Mouse (Mus musculus): ENCODE measurements around the gene Szrd1.

The Szrd1 gene

GRCm38 (mm10) chr4:141139116-141139970, at the start of gene Szrd1:
Gene Szrd1, minus strand, starts transcription at chr4:141139775.
- peak; percentile 99 for DNase-seq (ENCODE audit: low spot score)

- DNase-seq (ENCODE audit: low spot score) = no peak
Observed at GRCm38 (mm10) chr4:141186923-141187836, 47.6 kb upstream of the Szrd1 start.

GRCm38 (mm10) chr4:141184426-141184825, 44.9 kb upstream of the Szrd1 start:
- no peak for DNase-seq (ENCODE audit: low spot score)

GRCm38 (mm10) chr4:141183932-141184331, 44.4 kb upstream of the Szrd1 start:
- DNase-seq (ENCODE audit: low spot score) = no peak

DNA sequence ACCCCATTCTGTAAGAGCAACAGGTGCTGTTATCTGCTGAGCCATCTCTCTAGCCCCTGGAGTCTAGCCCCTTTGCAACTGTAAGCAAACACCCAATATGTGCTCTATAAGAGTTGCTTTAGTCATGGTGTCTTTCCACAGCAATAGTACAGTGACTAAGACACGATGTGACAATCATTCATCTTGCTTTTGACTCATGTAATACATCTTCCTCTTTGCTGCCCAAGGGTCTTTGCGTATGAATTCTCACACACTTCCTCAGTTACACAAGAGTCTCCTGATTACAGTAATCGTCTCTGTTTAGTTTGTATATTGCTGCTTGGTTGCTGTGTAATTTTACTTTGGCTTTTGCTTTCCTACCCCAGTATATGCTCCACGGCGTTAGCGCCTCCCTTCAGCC, 42.4 kb upstream of the Szrd1 start:
- no peak for DNase-seq (ENCODE audit: low spot score)

DNA sequence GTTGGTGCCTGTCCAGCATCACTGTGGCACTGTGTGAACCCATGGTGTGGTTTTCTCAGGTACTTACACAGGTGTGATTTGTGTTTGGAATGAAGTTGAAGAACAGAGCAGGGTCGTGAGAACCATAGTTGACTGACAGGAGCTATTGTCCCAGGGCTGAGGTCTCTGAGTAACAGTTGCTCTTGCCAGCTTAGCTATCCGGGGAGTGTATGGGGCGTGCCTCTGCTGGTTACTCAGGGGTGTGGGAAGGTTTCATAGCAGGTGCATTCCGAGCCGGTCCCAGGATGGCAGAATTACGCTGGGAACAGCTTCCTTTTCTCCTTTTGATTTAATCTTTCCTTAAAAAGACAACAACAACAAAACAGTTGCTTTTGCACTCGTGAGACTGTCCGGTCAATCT, 41.3 kb upstream of the Szrd1 start:
- no peak for DNase-seq (ENCODE audit: low spot score)

DNA sequence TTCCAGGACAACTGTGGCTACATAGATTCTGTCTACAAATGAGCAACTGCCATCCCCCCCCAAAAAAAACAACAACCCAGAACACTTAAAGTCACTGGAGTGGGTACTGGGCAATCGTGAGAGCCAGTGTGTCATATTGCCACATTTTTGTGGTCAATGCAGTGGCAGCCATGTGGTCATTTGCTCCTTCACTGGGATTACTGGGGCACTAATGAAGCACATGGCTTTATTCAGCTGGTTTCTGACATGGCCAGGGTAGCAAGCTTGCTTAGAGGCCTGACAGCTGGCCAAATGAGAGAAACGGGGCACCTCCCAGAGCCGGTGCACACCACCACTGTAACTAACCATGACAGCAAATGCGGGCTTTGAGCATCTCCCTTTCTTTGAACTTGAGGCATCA, 38.9 kb upstream of the Szrd1 start:
- DNase-seq (ENCODE audit: low spot score) = no peak

DNA sequence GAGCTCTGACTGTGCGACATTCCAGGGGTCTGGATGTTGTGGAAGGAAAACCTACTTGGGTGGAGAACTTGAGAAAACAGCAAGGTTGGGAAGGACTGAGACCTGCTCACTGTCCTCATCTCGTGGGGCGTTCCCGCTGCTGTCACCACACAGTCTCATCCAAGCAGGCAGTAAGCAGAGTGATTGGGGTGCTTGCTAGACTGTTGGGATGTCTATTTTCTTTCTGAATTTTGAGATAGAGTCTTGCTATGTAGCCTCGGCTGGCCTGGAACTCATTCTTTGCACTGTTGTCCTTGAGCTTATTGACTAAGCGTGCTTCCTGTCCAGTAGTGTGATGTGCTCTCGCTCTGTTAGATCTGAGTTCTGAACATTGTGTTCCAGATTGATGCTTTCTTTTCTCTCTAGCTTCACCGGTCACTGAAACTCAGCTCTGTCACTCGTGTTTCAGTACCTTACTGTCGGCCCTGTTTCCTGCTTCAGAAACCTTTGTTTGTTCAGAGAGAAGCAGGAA, 36.8 kb upstream of the Szrd1 start:
- DNase-seq (ENCODE audit: low spot score) = no peak

GRCm38 (mm10) chr4:141175783-141176182, 36.2 kb upstream of the Szrd1 start:
- no peak for DNase-seq (ENCODE audit: low spot score)

DNA sequence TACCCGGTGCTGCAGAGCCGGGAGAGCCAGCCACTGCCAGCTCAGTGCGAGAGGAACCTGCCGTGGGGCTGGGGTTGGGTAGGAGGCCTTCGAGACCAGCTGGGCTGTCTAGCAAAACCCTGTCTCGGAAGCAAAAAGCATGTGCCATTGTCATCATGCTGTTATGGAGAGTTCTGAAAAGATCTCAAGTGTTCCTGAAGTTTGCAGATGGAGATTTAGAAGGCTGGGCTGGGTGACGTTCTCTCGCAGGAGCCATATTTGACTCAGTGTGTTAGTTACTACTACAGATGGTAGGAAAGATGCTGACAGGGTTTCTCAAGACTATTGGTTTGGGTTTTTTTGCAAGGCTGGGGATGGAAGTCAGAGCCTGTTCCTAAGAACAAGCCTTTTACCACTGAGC, 32.5 kb upstream of the Szrd1 start:
- no peak for DNase-seq (ENCODE audit: low spot score)

DNA sequence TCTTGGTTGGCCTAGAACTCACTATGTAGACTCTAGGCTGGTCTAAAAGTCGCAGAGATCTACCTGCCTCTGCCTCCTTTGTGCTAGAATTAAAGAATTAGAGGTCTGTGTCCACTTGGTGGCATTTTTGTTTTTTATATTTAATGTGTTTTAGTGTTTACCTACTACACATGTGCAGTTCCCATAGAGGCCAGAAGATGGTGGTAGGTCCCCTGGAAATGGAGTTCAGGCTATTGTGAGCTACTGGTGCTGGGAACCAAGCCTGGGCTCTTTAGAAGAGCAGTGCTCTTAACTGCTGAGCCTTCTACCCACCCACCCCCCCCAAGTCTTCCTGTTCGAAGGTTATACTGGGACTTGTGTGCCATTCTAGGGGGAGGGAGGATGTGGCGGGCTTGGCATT, 27.6 kb upstream of the Szrd1 start:
- no peak for DNase-seq (ENCODE audit: low spot score)

GRCm38 (mm10) chr4:141165744-141166292, 26.2 kb upstream of the Szrd1 start:
- DNase-seq (ENCODE audit: low spot score) = no peak

GRCm38 (mm10) chr4:141163729-141164128, 24.2 kb upstream of the Szrd1 start:
- no peak for DNase-seq (ENCODE audit: low spot score)

DNA sequence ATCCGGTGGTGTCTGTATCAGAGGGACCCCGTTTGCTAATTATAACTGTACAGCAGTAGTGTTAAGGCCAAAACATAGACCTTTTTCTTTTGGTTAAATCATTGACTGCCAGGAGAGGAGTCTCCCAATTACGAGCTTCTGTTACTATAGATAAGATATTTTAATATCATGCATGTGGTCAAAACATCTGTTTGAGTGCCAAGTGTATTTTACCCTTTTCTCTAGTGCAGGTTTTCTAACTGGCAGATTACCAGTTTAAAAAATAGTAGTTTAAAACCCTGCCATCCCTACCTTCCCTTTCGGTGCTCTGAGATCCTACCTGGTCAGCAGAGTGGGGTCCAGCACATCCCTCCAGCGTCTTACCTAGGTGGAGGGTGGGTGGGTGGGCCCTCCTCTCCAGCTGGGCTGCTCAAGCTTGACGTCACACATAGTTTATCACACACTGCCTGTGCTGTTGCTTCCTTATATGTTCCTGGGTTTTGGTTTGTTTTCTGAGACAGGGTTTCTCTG, 22.2 kb upstream of the Szrd1 start:
- DNase-seq (ENCODE audit: low spot score) = no peak

DNA sequence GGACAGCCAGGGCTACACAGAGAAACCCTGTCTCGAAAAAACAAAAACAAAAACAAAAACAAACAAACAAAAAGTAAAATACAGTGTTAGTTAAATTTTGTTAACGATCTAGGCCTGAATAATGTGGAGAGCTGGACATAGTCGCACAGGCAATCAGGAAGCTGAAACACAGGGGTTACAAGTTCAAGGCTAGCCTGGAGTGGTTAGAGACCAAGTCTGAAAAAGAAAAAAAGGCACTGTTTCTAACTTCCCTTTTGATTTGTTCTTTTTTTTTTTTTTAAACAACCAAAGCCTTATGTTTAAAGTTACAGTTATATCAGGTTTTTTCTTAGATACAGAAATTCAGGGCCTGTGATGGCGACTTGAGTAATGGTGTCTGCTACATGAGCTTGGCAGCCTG, 20.6 kb upstream of the Szrd1 start:
- no peak for DNase-seq (ENCODE audit: low spot score)

GRCm38 (mm10) chr4:141159666-141160065, 20.1 kb upstream of the Szrd1 start:
- no peak for DNase-seq (ENCODE audit: low spot score)

DNA sequence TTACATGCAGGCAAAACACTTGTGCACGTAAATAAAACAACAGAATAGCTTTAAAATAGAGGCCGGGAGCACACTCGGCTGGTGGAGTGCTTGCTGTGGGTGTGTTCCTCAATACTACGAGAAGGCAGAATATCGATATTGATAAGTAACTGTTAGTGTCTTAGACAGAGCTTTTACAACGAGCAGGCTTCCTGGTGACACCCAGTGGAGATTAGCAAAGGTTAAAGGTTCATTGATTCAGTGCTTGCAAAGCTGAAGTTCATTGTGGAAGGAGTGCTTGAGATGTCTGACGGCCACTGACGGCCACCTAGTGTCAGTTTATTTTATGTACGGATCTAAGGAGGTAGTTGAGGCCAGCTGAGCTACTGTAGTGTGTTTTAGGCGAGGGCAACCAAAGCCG, 19.5 kb upstream of the Szrd1 start:
- no peak for DNase-seq (ENCODE audit: low spot score)

DNA sequence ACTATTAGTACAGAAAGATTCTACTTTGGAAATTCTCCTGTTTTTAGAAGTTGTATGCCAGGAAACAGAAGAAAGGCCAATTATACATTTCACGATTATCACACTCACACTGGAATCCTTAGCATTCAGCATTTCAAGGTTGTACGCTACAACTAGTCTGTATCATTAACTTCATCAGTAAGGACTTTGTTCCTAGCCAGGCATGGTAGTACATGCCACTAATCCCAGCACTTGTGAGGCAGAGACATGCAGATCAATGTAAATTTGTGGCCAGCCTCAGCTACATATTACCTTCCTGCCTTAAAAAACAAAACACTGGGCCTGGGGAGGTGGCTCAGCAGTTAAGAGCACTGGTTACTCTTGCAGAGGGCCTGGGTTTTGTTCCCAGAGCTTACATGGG, 19.0 kb upstream of the Szrd1 start:
- DNase-seq (ENCODE audit: low spot score) = no peak

GRCm38 (mm10) chr4:141157485-141157884, 17.9 kb upstream of the Szrd1 start:
- DNase-seq (ENCODE audit: low spot score) = no peak

DNA sequence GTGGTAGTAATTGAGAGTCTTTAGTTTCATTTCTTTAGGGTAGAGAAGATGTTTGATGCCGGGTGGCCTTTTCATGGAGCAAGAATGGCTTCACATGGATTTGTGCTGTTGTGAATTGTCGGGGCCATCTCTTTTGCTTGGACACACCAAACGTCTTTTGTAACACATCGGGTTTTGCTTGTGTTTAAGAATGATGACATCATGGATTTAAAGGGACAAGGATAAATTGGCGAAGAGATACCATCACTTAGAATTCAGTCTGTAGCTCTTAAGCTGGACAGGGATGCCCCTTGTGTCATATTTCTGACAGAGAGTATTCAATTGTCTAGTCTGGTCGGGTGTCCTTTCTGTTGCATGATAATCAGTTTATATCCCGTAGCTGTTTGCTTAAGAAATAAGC, 9.5 kb upstream of the Szrd1 start:
- DNase-seq (ENCODE audit: low spot score) = no peak

DNA sequence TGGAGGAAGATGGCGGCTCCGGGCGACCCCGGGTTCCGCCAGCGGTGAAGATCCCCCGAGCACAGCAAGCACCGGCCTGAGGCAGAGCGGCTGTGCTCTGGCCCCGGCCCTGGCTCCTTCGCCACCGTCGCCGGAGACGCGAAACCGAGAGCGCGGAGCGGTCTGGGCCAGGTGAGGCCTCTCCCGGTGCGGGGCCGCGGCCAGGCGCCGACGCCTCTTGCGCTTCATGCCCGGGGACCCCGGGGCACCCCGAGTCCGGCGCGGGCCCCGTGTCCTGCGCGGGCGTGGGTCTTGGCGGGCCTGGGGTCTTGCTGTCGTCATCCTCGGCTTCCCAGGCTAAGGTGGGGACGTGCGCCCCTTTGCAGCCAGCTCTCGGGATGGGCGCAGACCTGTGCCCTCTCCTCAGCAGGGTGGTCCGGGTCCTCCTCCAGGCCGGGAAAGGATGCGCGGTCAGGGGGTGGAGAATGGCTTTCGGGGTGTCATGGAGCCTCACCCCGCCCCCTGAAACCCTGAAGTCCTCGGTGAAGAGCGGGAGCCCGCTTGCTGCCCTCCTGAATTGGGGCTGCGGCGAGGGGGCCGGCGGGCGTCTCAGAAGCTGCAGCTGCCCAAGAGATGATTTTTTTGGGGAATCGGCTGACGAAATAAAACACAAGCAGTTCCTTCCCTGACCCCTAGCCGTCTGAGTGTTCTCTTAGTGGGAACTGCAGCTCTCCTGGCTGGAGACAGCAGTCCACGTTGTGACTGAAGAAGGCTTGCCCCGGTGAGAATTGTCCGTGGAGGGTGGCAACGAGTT, 8.6 kb upstream of the Szrd1 start:
- DNase-seq (ENCODE audit: low spot score) = no peak

All from ovary, postnatal 36 days (tissue).